Mouse (Mus musculus) monocyte, adult 2 months (primary cell): Measurements from ENCODE around the gene Arhgef3.

Source experiments
- DNase-seq, 2 experiments: peaks; one replicate each; pipeline ENCODE4 v3.0.0; 2022; ENCODE audit warnings: low spot score in 2 of 2, low read depth in 1 of 2

Gene Arhgef3

GRCm38 (mm10) chr14:27108748-27109504, 5.8 kb upstream of the Arhgef3 start:
- no peak for DNase-seq

- DNase-seq, result no peak
Measured at GRCm38 (mm10) chr14:27115275-27115660, 569 bp downstream of the Arhgef3 start.

- DNase-seq, result no peak
Measured at GRCm38 (mm10) chr14:27115991-27116390, 1.3 kb downstream of the Arhgef3 start.

GRCm38 (mm10) chr14:27116577-27117165, 2.0 kb downstream of the Arhgef3 start:
- no peak for DNase-seq

GRCm38 (mm10) chr14:27118546-27118945, 3.8 kb downstream of the Arhgef3 start:
- no peak for DNase-seq

- no peak for DNase-seq
Measured at GRCm38 (mm10) chr14:27122646-27123045, 7.9 kb downstream of the Arhgef3 start.

GRCm38 (mm10) chr14:27123543-27123942, 8.8 kb downstream of the Arhgef3 start:
- no peak for DNase-seq

- DNase-seq, result no peak
Measured at GRCm38 (mm10) chr14:27130031-27130430, 15.3 kb downstream of the Arhgef3 start.

- no peak for DNase-seq
Measured at GRCm38 (mm10) chr14:27130676-27131075, 16.0 kb downstream of the Arhgef3 start.

GRCm38 (mm10) chr14:27131521-27131920, 16.8 kb downstream of the Arhgef3 start:
- DNase-seq, result no peak

GRCm38 (mm10) chr14:27138891-27139290, 24.2 kb downstream of the Arhgef3 start:
- DNase-seq, result no peak

GRCm38 (mm10) chr14:27139968-27140367, 25.3 kb downstream of the Arhgef3 start:
- DNase-seq, result no peak

- DNase-seq, result no peak
Measured at GRCm38 (mm10) chr14:27141486-27141885, 26.8 kb downstream of the Arhgef3 start.

- DNase-seq, result no peak
Measured at GRCm38 (mm10) chr14:27142680-27143079, 28.0 kb downstream of the Arhgef3 start.

GRCm38 (mm10) chr14:27145171-27146045, 30.7 kb downstream of the Arhgef3 start:
- no peak for DNase-seq

GRCm38 (mm10) chr14:27147726-27148125, 33.0 kb downstream of the Arhgef3 start:
- no peak for DNase-seq

- DNase-seq, result no peak
Measured at GRCm38 (mm10) chr14:27149401-27149800, 34.7 kb downstream of the Arhgef3 start.

GRCm38 (mm10) chr14:27150011-27150640, 35.4 kb downstream of the Arhgef3 start:
- no peak for DNase-seq

GRCm38 (mm10) chr14:27151432-27151831, 36.7 kb downstream of the Arhgef3 start:
- DNase-seq, result no peak

- no peak for DNase-seq
Measured at GRCm38 (mm10) chr14:27155088-27155487, 40.4 kb downstream of the Arhgef3 start.

- DNase-seq, result no peak
Measured at GRCm38 (mm10) chr14:27156032-27156431, 41.3 kb downstream of the Arhgef3 start.
